ENCODE assay signal across 29 mouse cellular contexts in genomic region chr17:80233844-80234243, GRCm38 (mm10). TPM values are rescaled to one million over a fixed set of nuclear protein-coding genes. Genes with fewer than 3 reads are reported as not detected.
A peak's percentile ranks its signal among the peaks of the same experiment; 100 is the strongest.
DNase-seq lines count a peak whose midpoint lies in the region; TF ChIP-seq lines count a peak whose summit lies in the region.
"Had no signal": no experiment of that assay in that cellular context is flagged by ENCODE, and none has a peak within 500 bp of the region (broad histone marks: within the 10 kb centered on the region; RNA-seq: fewer than 3 reads in every experiment).

No protein-coding gene starts in this region.

- 90% methylated on average over 5 of the region's 5 CpGs for WGBS in heart, embryonic 10.5 days
- WGBS in small intestine, adult 2 months = 65% methylated on average over 5 of the region's 5 CpGs

- no peak overlapping the region for H3K4me3 ChIP-seq in heart, embryonic 10.5 days
- no peak overlapping the region; a peak in 1 of 4 replicates for H3K4me3 ChIP-seq in MEL (ENCODE audit: control insufficient read depth in 1 of 2, insufficient read depth in 1 of 2, low read depth in 2 of 2, low read length in 2 of 2)
- no peak overlapping the region for H3K4me3 ChIP-seq in small intestine, adult 2 months (ENCODE audit: low read depth, low read length)
- H3K4me3 ChIP-seq in gastrocnemius, adult 2 months = no peak overlapping the region
- H3K4me3 ChIP-seq: embryonic facial prominence, embryonic 13.5 days; embryonic facial prominence, embryonic 15.5 days; erythroblast, embryonic 14.5 days; forebrain, embryonic 10.5 days; forebrain, embryonic 12.5 days; forebrain, embryonic 15.5 days had no signal

- no peak for TF ChIP-seq POLR2A in MEL (IDR thresholded peaks at IDR 0.05; ENCODE audit: control insufficient read depth in 1 of 2, insufficient read depth in 1 of 2, low read depth in 1 of 2, low read length in 2 of 2, poor library complexity in 1 of 2)
- TF ChIP-seq POLR2A in small intestine, adult 2 months (IDR thresholded peaks at IDR 0.05; ENCODE audit: low read depth, low read length) = no peak

- no peaks in the 10 kb centered on the region for H3K4me1 ChIP-seq in heart, embryonic 10.5 days
- peaks cover 15 to 28% of the 10 kb centered on the region in 2 experiments for H3K4me1 ChIP-seq in MEL (ENCODE audit: control insufficient read depth in 1 of 2, insufficient read depth in 2 of 2, low read length in 2 of 2)
- H3K4me1 ChIP-seq in small intestine, adult 2 months (ENCODE audit: control insufficient read depth, insufficient read depth, insufficient read length, low read length) = peaks cover 24% of the 10 kb centered on the region
- H3K4me1 ChIP-seq: embryonic facial prominence, embryonic 13.5 days; embryonic facial prominence, embryonic 15.5 days; forebrain, embryonic 10.5 days; forebrain, embryonic 12.5 days; forebrain, embryonic 15.5 days had no signal

- TF ChIP-seq EP300 in MEL (IDR thresholded peaks at IDR 0.05; ENCODE audit: low read depth in 1 of 2, low read length in 2 of 2) = peak; percentile 65

- H3K36me3 ChIP-seq in heart, embryonic 10.5 days = peaks cover 25% of the 10 kb centered on the region
- H3K36me3 ChIP-seq in MEL (ENCODE audit: control insufficient read depth in 1 of 2, insufficient read depth in 2 of 2, low read length in 2 of 2) = peaks cover 0 to 28% of the 10 kb centered on the region in 2 experiments; a peak in 2 of 4 replicates
- H3K36me3 ChIP-seq in small intestine, adult 2 months (ENCODE audit: control insufficient read depth, insufficient read depth, low read length) = peaks cover 7% of the 10 kb centered on the region

- intact Hi-C loops in gastrocnemius, adult 2 months (cut with DNase I) = loop anchor here (5.0 kb wide), 1 partner anchor 1527 kb away; no protein-coding TSS in a partner anchor

- H3K9me3 ChIP-seq in heart, embryonic 10.5 days = no peaks in the 10 kb centered on the region
- H3K9me3 ChIP-seq in MEL (replicated peaks; ENCODE audit: insufficient read depth, low read length) = no peaks in the 10 kb centered on the region
- H3K9me3 ChIP-seq: embryonic facial prominence, embryonic 13.5 days; embryonic facial prominence, embryonic 15.5 days; forebrain, embryonic 10.5 days; forebrain, embryonic 12.5 days; forebrain, embryonic 15.5 days; G1E had no signal

- H3K9ac ChIP-seq in MEL (ENCODE audit: control insufficient read depth, low read depth, low read length, poor library complexity, severe bottlenecking) = peak overlapping the region; percentile 12
- H3K9ac ChIP-seq: embryonic facial prominence, embryonic 13.5 days; embryonic facial prominence, embryonic 15.5 days; forebrain, embryonic 12.5 days; forebrain, embryonic 15.5 days; forebrain, postnatal 0 days had no signal

- DNase-seq in heart, adult 11 months = peak; percentile 51
- no peak for DNase-seq in heart, embryonic 10.5 days (ENCODE audit: low spot score)
- DNase-seq in 416B (ENCODE audit: low read depth) (peak; percentile 2), MEL (ENCODE audit: low read depth, low spot score) (peak; percentile 78)
- DNase-seq in right cerebral cortex, postnatal 14 days = no peak
- no peak for DNase-seq in gastrocnemius, adult 2 months
- DNase-seq: adrenal gland, adult 2 months; adrenal gland, postnatal 10 days; adrenal gland, postnatal 25 days; B cell, adult 2 months; cerebellum, adult 11 months; cerebellum, adult 18-20 months; cerebellum, adult 8-10 months; cerebellum, adult 9-11 months; cerebellum, postnatal 14 days; cerebellum, postnatal 36 days; embryo, embryonic 11 days; forebrain, postnatal 0 days had no signal

- no peak for TF ChIP-seq CTCF in MEL (IDR thresholded peaks at IDR 0.05 in 2 of 3, conservative IDR thresholded peaks at IDR 0.05 in 1 of 3; ENCODE audit: control insufficient read depth in 1 of 3, insufficient read depth in 1 of 3, low read depth in 2 of 3, low read length in 3 of 3, poor library complexity in 1 of 3, severe bottlenecking in 1 of 3)
- no peak for TF ChIP-seq CTCF in small intestine, adult 2 months (IDR thresholded peaks at IDR 0.05; ENCODE audit: extremely low read depth, insufficient read length, insufficient replicate concordance, low read depth, low read length)
- TF ChIP-seq CTCF in gastrocnemius, adult 2 months (IDR thresholded peaks at IDR 0.05) = no peak

- no peak for TF ChIP-seq RAD21 in MEL (IDR thresholded peaks at IDR 0.05; ENCODE audit: low read depth, low read length)

- no peak overlapping the region for H3K27ac ChIP-seq in heart, embryonic 10.5 days
- peak overlapping the region; percentile 77 for H3K27ac ChIP-seq in MEL (ENCODE audit: control insufficient read depth, low read depth, low read length)
- H3K27ac ChIP-seq in small intestine, adult 2 months (ENCODE audit: insufficient read depth, low read depth, low read length) = peak overlapping the region; percentile 40; the same call in 1 of the 2 replicates
- H3K27ac ChIP-seq in gastrocnemius, adult 2 months = no peak overlapping the region
- H3K27ac ChIP-seq: embryonic facial prominence, embryonic 13.5 days; embryonic facial prominence, embryonic 15.5 days; forebrain, embryonic 10.5 days; forebrain, embryonic 12.5 days; forebrain, embryonic 15.5 days had no signal

- H3K79me2 ChIP-seq in MEL (ENCODE audit: control insufficient read depth, insufficient read depth, low read length, poor library complexity) = no peaks in the 10 kb centered on the region

- H3K27me3 ChIP-seq in heart, embryonic 10.5 days (ENCODE audit: insufficient read depth, poor library complexity, severe bottlenecking) = no peaks in the 10 kb centered on the region
- H3K27me3 ChIP-seq in MEL (ENCODE audit: control insufficient read depth in 1 of 2, insufficient read depth in 2 of 2, low read length in 2 of 2) = no peaks in the 10 kb centered on the region
- no peaks in the 10 kb centered on the region for H3K27me3 ChIP-seq in small intestine, adult 2 months (ENCODE audit: control insufficient read depth, insufficient read depth, low read length)
- H3K27me3 ChIP-seq: CH12.LX; embryonic facial prominence, embryonic 13.5 days; embryonic facial prominence, embryonic 15.5 days; forebrain, embryonic 12.5 days; forebrain, embryonic 15.5 days had no signal

TF ChIP-seq in MEL, 35 proteins besides CTCF, POLR2A, EP300 and RAD21:
- TF ChIP-seq SIN3A (IDR thresholded peaks at IDR 0.05; ENCODE audit: low read length) (peak; percentile 31; the same call in 1 of the 2 replicates), HCFC1 (IDR thresholded peaks at IDR 0.05; ENCODE audit: low read depth, low read length) (no peak), GATA1 (IDR thresholded peaks at IDR 0.05; ENCODE audit: low read depth, low read length) (peak; percentile 60), SMC3 (IDR thresholded peaks at IDR 0.05; ENCODE audit: low read depth, low read length) (no peak), KAT2A (conservative IDR thresholded peaks at IDR 0.05; ENCODE audit: low read depth, low read length) (no peak), TBP (IDR thresholded peaks at IDR 0.05; ENCODE audit: low read depth, low read length) (0 out of 2 replicates have a peak, but pooled peaks have one; percentile 38), TAL1 (IDR thresholded peaks at IDR 0.05; ENCODE audit: low read length) (no peak)

RNA-seq across cellular contexts. Expression of gene Gemin6, which starts 9.6 kb away (rescaled TPM):
- polyA plus RNA-seq in heart, embryonic 10.5 days (2016; fragmentation: Nextera tagmentation; extraction: Ambion mirVana) = 36.5 and 47.6 TPM in 2 replicates
- total RNA-seq in MEL (2012; rRNA removed) = 25.3 and 31.6 TPM in 2 replicates
- 10 to 100 TPM in 1 of 2 experiments, not detected in 1; 19.6 TPM for polyA plus RNA-seq in MEL (2012; ENCODE audit: insufficient read depth in 1 of 2, insufficient read length in 2 of 2, low read depth in 1 of 2, low replicate concordance in 2 of 2, missing spikeins in 1 of 2)
- 0.62 and 1.2 TPM in 2 replicates for polyA plus RNA-seq in small intestine, adult 2 months (2012; rRNA removed)
- total RNA-seq in gastrocnemius, adult 2 months (2021) = 1 to 10 TPM; 6.0 to 7.4 TPM
- polyA plus RNA-seq: erythroblast, embryonic 14.5 days had no signal

RNA-seq across cellular contexts. Expression of gene Ttc39d, which starts 26.6 kb away (rescaled TPM):
- 0.11 TPM in 1 of 2 replicates, not detected in the other for polyA plus RNA-seq in heart, embryonic 10.5 days (2016; fragmentation: Nextera tagmentation; extraction: Ambion mirVana)
- total RNA-seq in MEL (2012; rRNA removed) = not detected in 2 replicates
- polyA plus RNA-seq in MEL (2012; ENCODE audit: insufficient read depth in 1 of 2, insufficient read length in 2 of 2, low read depth in 1 of 2, low replicate concordance in 2 of 2, missing spikeins in 1 of 2) = not detected
- polyA plus RNA-seq in small intestine, adult 2 months (2012; rRNA removed) = not detected in 2 replicates
- not detected for total RNA-seq in gastrocnemius, adult 2 months (2021)
- total RNA-seq: adrenal gland, postnatal 10 days; common myeloid progenitor, adult 5-6 weeks had no signal
- polyA plus RNA-seq: adrenal gland, adult 2 months; CD4-positive, CD25-positive, alpha-beta regulatory T cell, adult 4 months; embryonic facial prominence, embryonic 13.5 days; erythroblast, embryonic 14.5 days; forebrain, embryonic 15.5 days; G1E had no signal

RNA-seq across cellular contexts. Expression of gene Srsf7, which starts 26.7 kb away (rescaled TPM):
- 412 and 609 TPM in 2 replicates for polyA plus RNA-seq in heart, embryonic 10.5 days (2016; fragmentation: Nextera tagmentation; extraction: Ambion mirVana)
- 419 and 425 TPM in 2 replicates for total RNA-seq in MEL (2012; rRNA removed)
- polyA plus RNA-seq in MEL (2012; ENCODE audit: insufficient read depth in 1 of 2, insufficient read length in 2 of 2, low read depth in 1 of 2, low replicate concordance in 2 of 2, missing spikeins in 1 of 2) = 100 to 1,000 TPM in 1 of 2 experiments, not detected in 1; 399 TPM
- 8.1 and 16.2 TPM in 2 replicates for polyA plus RNA-seq in small intestine, adult 2 months (2012; rRNA removed)
- total RNA-seq in gastrocnemius, adult 2 months (2021) = 10 to 100 TPM; 29.3 to 32.9 TPM

RNA-seq across cellular contexts. Expression of gene Morn2, which starts 56.2 kb away (rescaled TPM):
- polyA plus RNA-seq in heart, embryonic 10.5 days (2016; fragmentation: Nextera tagmentation; extraction: Ambion mirVana) = 17.4 and 18.6 TPM in 2 replicates
- total RNA-seq in MEL (2012; rRNA removed) = 7.4 and 9.0 TPM in 2 replicates
- 10 to 100 TPM in 1 of 2 experiments, not detected in 1; 18.1 TPM for polyA plus RNA-seq in MEL (2012; ENCODE audit: insufficient read depth in 1 of 2, insufficient read length in 2 of 2, low read depth in 1 of 2, low replicate concordance in 2 of 2, missing spikeins in 1 of 2)
- polyA plus RNA-seq in small intestine, adult 2 months (2012; rRNA removed) = 0.66 and 0.72 TPM in 2 replicates
- total RNA-seq in gastrocnemius, adult 2 months (2021) = 10 to 100 TPM in 1 of 2 experiments, 1 to 10 TPM in 1; 7.6 to 11.0 TPM

RNA-seq across cellular contexts. Expression of gene Dhx57, which starts 56.4 kb away (rescaled TPM):
- polyA plus RNA-seq in heart, embryonic 10.5 days (2016; fragmentation: Nextera tagmentation; extraction: Ambion mirVana) = 12.4 and 12.9 TPM in 2 replicates
- 3.4 and 4.1 TPM in 2 replicates for total RNA-seq in MEL (2012; rRNA removed)
- polyA plus RNA-seq in MEL (2012; ENCODE audit: insufficient read depth in 1 of 2, insufficient read length in 2 of 2, low read depth in 1 of 2, low replicate concordance in 2 of 2, missing spikeins in 1 of 2) = 1 to 10 TPM in 1 of 2 experiments, not detected in 1; 6.8 TPM
- 2.1 and 4.6 TPM in 2 replicates for polyA plus RNA-seq in small intestine, adult 2 months (2012; rRNA removed)
- 1 to 10 TPM; 7.9 to 8.1 TPM for total RNA-seq in gastrocnemius, adult 2 months (2021)

Comparison
In these comparisons a context has a peak if more than half of its experiments do, and no peak if none do; other contexts are left out.
1. DNase-seq: peak in heart, adult 11 months (single experiment), 416B (single experiment) and MEL (single experiment); none in heart, embryonic 10.5 days (single experiment), right cerebral cortex, postnatal 14 days (single experiment) and gastrocnemius, adult 2 months (single experiment).
2. H3K27ac ChIP-seq: peak in MEL (single experiment) and small intestine, adult 2 months (single experiment); none in heart, embryonic 10.5 days (single experiment) and gastrocnemius, adult 2 months (single experiment).